18 mouse cellular contexts compared by ENCODE assay signal in the genomic region with DNA sequence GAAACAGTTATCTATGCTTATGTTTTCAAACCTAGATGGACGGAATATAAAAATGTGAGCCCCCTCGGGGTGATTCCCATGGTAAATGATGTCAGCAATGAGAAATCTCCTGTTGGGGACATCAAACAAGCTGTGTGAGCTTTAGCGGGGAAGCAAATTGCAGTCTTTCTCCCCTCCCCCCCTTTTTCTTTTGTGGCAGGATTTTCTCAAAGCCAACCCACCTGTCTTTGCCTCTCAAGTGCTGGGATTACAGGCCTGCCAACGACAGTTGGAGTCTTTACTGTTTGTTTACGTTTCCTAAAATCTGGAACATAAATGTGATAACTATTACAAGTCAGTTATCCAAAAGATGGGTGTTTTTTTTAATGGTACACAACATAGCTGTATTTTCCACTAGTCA.
"Had no signal": no experiment of that assay in that cellular context is flagged by ENCODE, and none has a peak within 500 bp of the region (broad histone marks: within the 10 kb centered on the region; RNA-seq: fewer than 3 reads in every experiment).

No protein-coding gene starts in this region.

- H3K27me3 ChIP-seq: liver, embryonic 13.5 days; midbrain, embryonic 12.5 days; neural tube, embryonic 12.5 days; neural tube, embryonic 15.5 days had no signal

- H3K4me1 ChIP-seq: limb, embryonic 13.5 days; liver, embryonic 13.5 days; midbrain, embryonic 12.5 days; neural tube, embryonic 12.5 days; neural tube, embryonic 15.5 days had no signal

- DNase-seq: kidney, adult 18-20 months; kidney, adult 9 months; kidney, postnatal 14 days; kidney, postnatal 4 days; layer of hippocampus, adult 9-11 months; layer of hippocampus, postnatal 36 days; left cerebral cortex, postnatal 4 days; liver, embryonic 13.5 days; lung, adult 2 months; lung, postnatal 14 days; lung, postnatal 4 days; thymus, adult 18-20 months; thymus, postnatal 36 days had no signal

- H3K4me3 ChIP-seq: left cerebral cortex, adult 2 months; limb, embryonic 13.5 days; liver, embryonic 13.5 days; midbrain, embryonic 12.5 days; neural tube, embryonic 12.5 days; neural tube, embryonic 15.5 days had no signal

- H3K4me2 ChIP-seq: limb, embryonic 13.5 days; liver, embryonic 13.5 days; midbrain, embryonic 12.5 days; neural tube, embryonic 12.5 days; neural tube, embryonic 15.5 days had no signal

- H3K9me3 ChIP-seq: limb, embryonic 13.5 days; liver, embryonic 13.5 days; midbrain, embryonic 12.5 days; neural tube, embryonic 12.5 days; neural tube, embryonic 15.5 days had no signal

- H3K27ac ChIP-seq: left cerebral cortex, adult 2 months; limb, embryonic 13.5 days; liver, embryonic 13.5 days; midbrain, embryonic 12.5 days; neural tube, embryonic 12.5 days; neural tube, embryonic 15.5 days had no signal

- H3K36me3 ChIP-seq: limb, embryonic 13.5 days; liver, embryonic 13.5 days; midbrain, embryonic 12.5 days; neural tube, embryonic 12.5 days; neural tube, embryonic 15.5 days had no signal

- H3K9ac ChIP-seq: limb, embryonic 13.5 days; liver, embryonic 13.5 days; midbrain, embryonic 12.5 days; neural tube, embryonic 12.5 days; neural tube, embryonic 15.5 days had no signal
